Mouse (Mus musculus): ENCODE results near the gene Gnai2. TPM values are rescaled to one million over a fixed set of nuclear protein-coding genes. Genes with fewer than 3 reads are reported as not detected.

The Gnai2 gene
- polyA plus RNA-seq, 1 experiment, result 301 TPM

DNA sequence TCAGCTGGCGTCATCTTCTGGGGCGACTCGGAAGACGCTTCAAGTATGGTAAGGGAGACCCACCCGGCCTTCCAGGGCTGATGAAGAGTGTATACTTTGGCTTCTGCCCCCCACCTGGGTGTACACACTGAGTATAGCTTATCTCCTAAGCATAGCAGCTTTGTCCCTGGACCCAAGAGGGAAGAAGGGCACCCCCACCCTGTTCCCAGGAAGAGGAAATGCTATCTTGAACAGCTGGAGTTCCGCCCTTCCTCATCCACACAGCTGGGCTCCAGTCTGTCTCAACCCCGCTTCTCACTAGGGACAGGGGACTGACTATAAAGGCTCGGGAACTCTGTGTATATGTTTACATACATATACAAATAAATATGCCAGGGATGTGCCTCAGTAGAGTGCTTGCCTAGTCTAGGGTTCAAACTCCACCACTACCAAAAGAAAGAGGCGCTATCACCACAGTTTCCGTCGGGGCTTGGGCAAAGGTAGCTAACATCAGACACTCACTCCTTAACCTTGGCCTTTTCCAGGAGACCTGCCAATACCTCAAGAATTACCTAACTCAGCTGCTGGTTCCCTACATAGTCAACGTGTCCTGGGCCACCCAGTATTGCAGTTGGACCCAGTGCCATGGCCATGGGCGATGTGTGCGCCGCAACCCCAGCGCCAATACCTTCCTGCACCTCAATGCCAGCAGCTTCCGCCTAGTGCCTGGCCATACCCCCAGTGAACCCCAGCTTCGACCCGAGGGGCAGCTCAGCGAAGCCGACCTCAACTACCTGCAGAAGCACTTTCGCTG lies 63.4 kb downstream of the Gnai2 start:
- no peak overlapping the region for H3K27ac ChIP-seq (ENCODE audit: insufficient read depth, low read length)
- 89% methylated on average over 22 of the region's 22 CpGs for WGBS
- no peak overlapping the region for H3K4me3 ChIP-seq (replicated peaks; ENCODE audit: insufficient read depth, low read depth, low read length)
- no peaks in the 10 kb centered on the region for H3K27me3 ChIP-seq (ENCODE audit: control insufficient read depth, insufficient read depth, low read length)
- DNase-seq, result no peak
- TF ChIP-seq POLR2A (IDR thresholded peaks at IDR 0.05; ENCODE audit: borderline replicate concordance, insufficient read depth, low read length) (no peak), CTCF (IDR thresholded peaks at IDR 0.05; ENCODE audit: borderline replicate concordance, insufficient read depth, low read depth, low read length) (no peak)
- H3K4me1 ChIP-seq (ENCODE audit: control insufficient read depth, insufficient read depth, low read length), result peaks cover 20% of the 10 kb centered on the region

GRCm38 (mm10) chr9:107570845-107571244 lies 64.3 kb downstream of the Gnai2 start:
- 87% methylated on average over 21 of the region's 21 CpGs for WGBS
- H3K4me1 ChIP-seq (ENCODE audit: control insufficient read depth, insufficient read depth, low read length), result peaks cover 16% of the 10 kb centered on the region
- H3K4me3 ChIP-seq (replicated peaks; ENCODE audit: insufficient read depth, low read depth, low read length), result no peak overlapping the region
- H3K27me3 ChIP-seq (ENCODE audit: control insufficient read depth, insufficient read depth, low read length), result no peaks in the 10 kb centered on the region
- TF ChIP-seq CTCF (IDR thresholded peaks at IDR 0.05; ENCODE audit: borderline replicate concordance, insufficient read depth, low read depth, low read length), result no peak
- no peak for TF ChIP-seq POLR2A (IDR thresholded peaks at IDR 0.05; ENCODE audit: borderline replicate concordance, insufficient read depth, low read length)
- no peak overlapping the region for H3K27ac ChIP-seq (ENCODE audit: insufficient read depth, low read length)
- no peak for DNase-seq

- 66% methylated on average over 13 of the region's 13 CpGs for WGBS
- no peak for DNase-seq
- Histone ChIP-seq H3K27ac (ENCODE audit: insufficient read depth, low read length) (no peak overlapping the region), H3K4me1 (ENCODE audit: control insufficient read depth, insufficient read depth, low read length) (peaks cover 11% of the 10 kb centered on the region), H3K4me3 (replicated peaks; ENCODE audit: insufficient read depth, low read depth, low read length) (peak overlapping the region; percentile 47), H3K27me3 (ENCODE audit: control insufficient read depth, insufficient read depth, low read length) (no peaks in the 10 kb centered on the region)
- TF ChIP-seq CTCF (IDR thresholded peaks at IDR 0.05; ENCODE audit: borderline replicate concordance, insufficient read depth, low read depth, low read length) (no peak), POLR2A (IDR thresholded peaks at IDR 0.05; ENCODE audit: borderline replicate concordance, insufficient read depth, low read length) (no peak)
Observed at GRCm38 (mm10) chr9:107570016-107570415, 65.2 kb downstream of the Gnai2 start.

DNA sequence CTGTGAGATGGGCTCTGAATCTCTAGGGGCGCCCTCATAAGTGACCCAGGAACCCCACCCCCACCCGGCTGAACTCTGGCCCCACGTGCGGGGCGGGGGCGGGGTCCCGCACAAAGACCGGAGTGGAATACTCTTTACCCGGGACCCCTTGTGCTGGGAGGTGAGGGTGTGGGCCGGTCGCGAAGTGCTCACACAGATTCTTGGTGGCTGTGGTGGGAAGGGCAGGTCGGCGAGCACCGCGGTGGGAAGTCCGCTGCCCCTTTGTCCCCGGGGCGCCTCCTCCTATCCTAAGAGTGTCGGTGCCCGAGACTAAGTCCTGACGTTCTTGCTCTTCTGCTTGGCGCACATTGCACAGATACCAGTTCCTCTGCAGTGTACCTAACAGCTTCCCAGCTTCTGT lies 65.9 kb downstream of the Gnai2 start:
- H3K4me1 ChIP-seq (ENCODE audit: control insufficient read depth, insufficient read depth, low read length), result peaks cover 12% of the 10 kb centered on the region
- TF ChIP-seq POLR2A (IDR thresholded peaks at IDR 0.05; ENCODE audit: borderline replicate concordance, insufficient read depth, low read length) (no peak), CTCF (IDR thresholded peaks at IDR 0.05; ENCODE audit: borderline replicate concordance, insufficient read depth, low read depth, low read length) (no peak)
- DNase-seq, result no peak
- H3K27ac ChIP-seq (ENCODE audit: insufficient read depth, low read length), result 0 out of 2 replicates have a peak overlapping the region, but pooled peaks have one; percentile 12
- H3K27me3 ChIP-seq (ENCODE audit: control insufficient read depth, insufficient read depth, low read length), result no peaks in the 10 kb centered on the region
- H3K4me3 ChIP-seq (replicated peaks; ENCODE audit: insufficient read depth, low read depth, low read length), result peak overlapping the region; percentile 63
- WGBS, result 2% methylated on average over 23 of the region's 23 CpGs

DNA sequence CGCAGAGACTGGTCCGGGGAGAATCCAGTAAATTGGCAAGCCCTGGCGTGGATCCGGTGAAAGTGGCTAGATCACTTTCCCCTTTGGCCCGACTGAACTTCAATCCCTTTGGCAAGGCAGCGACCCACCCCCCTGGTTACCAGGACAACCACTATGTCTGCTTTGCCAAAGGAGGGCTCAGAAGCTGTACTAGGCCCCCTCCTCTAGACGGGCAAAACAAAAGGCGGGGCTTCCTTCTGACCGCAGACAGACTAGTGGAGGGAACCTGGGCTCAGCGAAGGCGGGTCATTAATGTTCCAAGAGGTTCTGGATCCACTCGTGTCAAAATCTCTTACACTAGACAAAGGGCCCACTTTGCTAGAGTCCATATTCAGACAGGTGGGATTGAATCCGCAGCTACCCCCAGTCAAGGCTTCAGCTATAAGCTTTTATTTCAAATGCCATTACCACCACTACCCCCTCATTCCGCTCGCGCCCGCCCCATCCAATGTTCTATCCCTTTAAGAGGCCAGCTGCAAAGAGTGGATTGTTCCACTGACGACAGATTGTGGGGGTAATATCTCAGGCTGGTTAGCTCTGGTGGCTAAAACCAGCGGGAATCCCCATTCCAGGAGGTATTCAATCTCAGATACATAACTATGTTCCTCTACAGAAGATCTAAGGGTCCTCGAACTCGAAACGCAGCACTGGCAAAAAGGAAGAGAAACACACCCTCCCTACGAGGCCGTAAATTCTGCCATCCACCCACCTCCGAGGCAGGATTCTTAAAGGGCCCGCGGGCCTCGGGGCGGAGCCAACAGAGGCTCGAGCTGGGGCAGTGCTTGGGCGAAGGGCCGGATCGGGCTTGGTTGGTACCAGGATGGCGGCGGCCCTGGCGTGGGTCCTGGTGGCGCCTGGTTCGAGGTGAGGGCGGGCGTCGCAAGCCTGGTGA lies 66.6 kb downstream of the Gnai2 start:
- TF ChIP-seq CTCF (IDR thresholded peaks at IDR 0.05; ENCODE audit: borderline replicate concordance, insufficient read depth, low read depth, low read length), result no peak
- TF ChIP-seq POLR2A (IDR thresholded peaks at IDR 0.05; ENCODE audit: borderline replicate concordance, insufficient read depth, low read length), result peak; percentile 34; the same call in 1 of the 2 replicates
- peaks cover 16% of the 10 kb centered on the region for H3K4me1 ChIP-seq (ENCODE audit: control insufficient read depth, insufficient read depth, low read length)

GRCm38 (mm10) chr9:107567702-107568319 lies 67.4 kb downstream of the Gnai2 start, which contains the start of gene Hyal2:
Gene Hyal2 (plus strand): TSS chr9:107567945.
- no peak for DNase-seq
- H3K27me3 ChIP-seq (ENCODE audit: control insufficient read depth, insufficient read depth, low read length), result no peaks in the 10 kb centered on the region
- WGBS, result 50% methylated on average over 18 of the region's 18 CpGs
- peak within 1 kb of the TSS; percentile 63 for H3K4me3 ChIP-seq (replicated peaks; ENCODE audit: insufficient read depth, low read depth, low read length)
- no peak for TF ChIP-seq CTCF (IDR thresholded peaks at IDR 0.05; ENCODE audit: borderline replicate concordance, insufficient read depth, low read depth, low read length)
- TF ChIP-seq POLR2A (IDR thresholded peaks at IDR 0.05; ENCODE audit: borderline replicate concordance, insufficient read depth, low read length), result no peak
- H3K4me1 ChIP-seq (ENCODE audit: control insufficient read depth, insufficient read depth, low read length), result peaks cover 16% of the 10 kb centered on the region
- peak within 1 kb of the TSS; percentile 24; the same call in 1 of the 2 replicates for H3K27ac ChIP-seq (ENCODE audit: insufficient read depth, low read length)

More for the DNA sequence above, 66.6 kb downstream of the Gnai2 start:
- 4% methylated on average over 41 of the region's 41 CpGs for WGBS
- Histone ChIP-seq H3K27me3 (ENCODE audit: control insufficient read depth, insufficient read depth, low read length) (no peaks in the 10 kb centered on the region), H3K27ac (ENCODE audit: insufficient read depth, low read length) (peak overlapping the region; percentile 24; the same call in 1 of the 2 replicates), H3K4me3 (replicated peaks; ENCODE audit: insufficient read depth, low read depth, low read length) (peak overlapping the region; percentile 63)
- peak; percentile 79 to 81 for DNase-seq

DNA sequence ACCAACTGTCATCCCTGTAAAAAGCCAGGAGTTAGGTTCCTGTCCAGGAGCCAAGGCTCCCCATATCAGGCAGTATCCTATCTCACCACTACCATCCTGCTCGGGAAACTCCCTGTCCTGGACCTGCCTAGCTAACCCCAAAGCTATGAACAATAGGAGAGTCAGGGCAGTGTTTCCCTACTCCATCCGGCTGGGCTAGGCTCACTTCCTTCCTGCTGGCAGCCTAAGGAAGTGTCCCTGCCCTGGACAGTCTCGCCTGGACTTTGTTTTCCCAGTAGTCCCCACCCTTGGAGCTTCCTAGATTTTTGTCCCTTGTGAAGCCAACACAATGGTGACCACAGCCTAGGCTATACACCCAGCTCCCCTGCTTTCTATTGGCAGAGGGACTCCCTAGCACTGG lies 68.3 kb downstream of the Gnai2 start:
- no peak for TF ChIP-seq POLR2A (IDR thresholded peaks at IDR 0.05; ENCODE audit: borderline replicate concordance, insufficient read depth, low read length)
- no peak for TF ChIP-seq CTCF (IDR thresholded peaks at IDR 0.05; ENCODE audit: borderline replicate concordance, insufficient read depth, low read depth, low read length)
- no peak for DNase-seq
- Histone ChIP-seq H3K4me3 (replicated peaks; ENCODE audit: insufficient read depth, low read depth, low read length) (no peak overlapping the region), H3K4me1 (ENCODE audit: control insufficient read depth, insufficient read depth, low read length) (peaks cover 16% of the 10 kb centered on the region), H3K27me3 (ENCODE audit: control insufficient read depth, insufficient read depth, low read length) (no peaks in the 10 kb centered on the region), H3K27ac (ENCODE audit: insufficient read depth, low read length) (no peak overlapping the region)
- 79% methylated on average over 3 of the region's 3 CpGs for WGBS

Measured in cerebellum, adult 2 months (tissue).